Mouse (Mus musculus): Measurements from ENCODE around the gene Elovl5.

- TF ChIP-seq CTCF (IDR thresholded peaks at IDR 0.05; ENCODE audit: low read depth) (no peak), EP300 (IDR thresholded peaks at IDR 0.05; ENCODE audit: low read depth) (no peak)
Observed at GRCm38 (mm10) chr9:78032930-78033329, 115.8 kb downstream of the Elovl5 start.
